Mouse (Mus musculus) adipocyte (in vitro differentiated cells): Measurements from ENCODE around the gene Ccdc15.

Experiments
- DNase-seq: peaks from one replicate; pipeline ENCODE4 v3.0.0-alpha.2; 2016; ENCODE audit warnings: low spot score

Ccdc15 gene

GRCm38 (mm10) chr9:37232201-37233195, 115.7 kb downstream of the Ccdc15 start:
- DNase-seq, result no peak

DNA sequence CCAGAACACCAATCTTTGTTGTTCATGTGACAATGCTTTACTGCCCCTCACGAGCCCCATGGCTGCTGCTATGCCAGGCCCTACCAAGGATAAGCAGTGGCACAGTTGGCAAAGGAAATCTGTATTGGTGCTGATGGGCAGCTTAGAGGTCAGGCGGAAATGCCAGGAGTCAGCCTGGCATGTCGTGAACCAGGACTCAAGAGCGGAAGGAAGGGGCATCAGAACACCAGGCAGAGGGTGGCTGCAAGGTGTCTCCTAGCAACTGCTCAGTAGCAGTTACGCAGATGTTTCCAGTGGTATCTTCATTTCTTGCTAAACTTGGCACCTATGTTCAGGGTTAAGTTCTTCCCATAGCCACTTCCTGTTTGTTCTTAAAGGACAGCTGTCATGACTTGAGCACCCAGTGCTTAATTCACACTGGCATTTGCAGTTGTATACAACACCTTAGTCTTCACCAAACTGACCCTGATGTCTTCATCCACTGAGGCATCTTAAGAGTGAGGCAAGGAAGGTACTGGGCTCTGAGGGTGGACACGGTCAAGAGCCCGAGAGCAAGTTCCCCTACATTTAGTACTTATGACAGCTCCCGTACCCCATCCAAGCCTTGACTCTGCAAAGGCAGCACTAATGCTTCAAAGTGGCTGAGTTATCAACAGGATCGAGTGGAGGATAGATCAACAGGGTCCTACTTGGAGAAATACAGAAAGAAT, 117.6 kb downstream of the Ccdc15 start:
- no peak for DNase-seq

DNA sequence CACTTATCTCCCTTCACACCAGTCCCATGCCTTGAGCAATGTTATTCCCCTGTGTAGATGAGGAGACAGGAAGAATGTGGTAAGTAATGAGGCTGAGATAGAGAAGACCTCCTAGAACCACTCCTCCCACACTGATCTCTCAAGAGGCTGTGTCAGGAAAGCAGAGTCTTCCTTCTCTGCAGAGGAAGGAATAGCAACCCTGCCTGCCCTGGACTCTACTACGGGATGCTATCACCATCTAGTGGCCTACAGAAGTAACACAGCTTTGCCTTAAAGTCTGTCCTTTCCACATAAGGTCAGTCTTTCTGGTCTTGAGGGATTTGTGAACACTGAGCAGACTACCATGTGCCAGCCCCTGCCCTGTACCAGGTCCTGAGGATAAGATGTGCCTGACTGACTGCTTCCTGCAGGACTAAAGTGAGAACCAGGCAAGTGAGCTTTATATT, 118.3 kb downstream of the Ccdc15 start:
- peak; percentile 77 for DNase-seq
